Comparison of ENCODE assay signal across 24 mouse cellular contexts in genomic region chr17:18511601-18512000, GRCm38 (mm10).
A peak's percentile ranks its signal among the peaks of the same experiment; 100 is the strongest.
DNase-seq lines count a peak whose midpoint lies in the region; ATAC-seq lines count a peak whose summit lies in the region.
"Had no signal": no experiment of that assay in that cellular context is flagged by ENCODE, and none has a peak within 500 bp of the region (broad histone marks: within the 10 kb centered on the region; RNA-seq: fewer than 3 reads in every experiment).

No protein-coding gene starts in this region.

- 0 out of 2 replicates have a peak, but pooled peaks cover 8% of the 10 kb centered on the region for H3K9me3 ChIP-seq in neural tube, embryonic 15.5 days (replicated peaks)

- no peaks in the 10 kb centered on the region for H3K36me3 ChIP-seq in neural tube, embryonic 15.5 days
- H3K36me3 ChIP-seq: G1E had no signal

- H3K9ac ChIP-seq in neural tube, embryonic 15.5 days (replicated peaks): no peak overlapping the region

- intact Hi-C loops in heart, postnatal 36 days (cut with DNase I): no loop called here

- H3K4me1 ChIP-seq in neural tube, embryonic 15.5 days: no peaks in the 10 kb centered on the region

- no peak overlapping the region for H3K27ac ChIP-seq in neural tube, embryonic 15.5 days (replicated peaks)

- no peaks in the 10 kb centered on the region for H3K27me3 ChIP-seq in neural tube, embryonic 15.5 days (replicated peaks)
- H3K27me3 ChIP-seq: CH12.LX, Patski had no signal

- DNase-seq in ES-CJ7 (ENCODE audit: low read depth, low spot score) (peak; percentile 60), R1 (ENCODE audit: low read depth, low spot score) (peak; percentile 67), ZHBTc4 (ENCODE audit: low read depth, low spot score) (peak; percentile 68)
- no peak for DNase-seq in heart, postnatal 36 days
- DNase-seq in layer of hippocampus, adult 9-11 months: no peak
- DNase-seq: adrenal gland, adult 2 months; adrenal gland, adult 8-10 months; adrenal gland, postnatal 10 days; adrenal gland, postnatal 14 days; adrenal gland, postnatal 25 days; adrenal gland, postnatal 36 days; B cell, adult 2 months; cerebellum, adult 11 months; cerebellum, adult 11-12 months; cerebellum, adult 18-20 months; cerebellum, adult 2 months; cerebellum, adult 8-10 months; cerebellum, adult 9-10 months had no signal

- ATAC-seq in neural tube, embryonic 15.5 days (ENCODE audit: low FRiP score): no peak
- ATAC-seq: activated CD4-positive, CD25-positive, alpha-beta regulatory T cell, adult 4 months; CD4-positive, CD25-positive, alpha-beta regulatory T cell, adult 4 months; Patski had no signal

- 87% methylated on average over 2 of the region's 2 CpGs for WGBS in neural tube, embryonic 15.5 days

- no peak overlapping the region for H3K4me2 ChIP-seq in neural tube, embryonic 15.5 days

- H3K4me3 ChIP-seq in neural tube, embryonic 15.5 days (replicated peaks): no peak overlapping the region

Comparison
In these comparisons a context has a peak if more than half of its experiments do, and no peak if none do; other contexts are left out.
1. DNase-seq: peak in ES-CJ7 (single experiment), R1 (single experiment) and ZHBTc4 (single experiment); none in heart, postnatal 36 days (0 of 2) and layer of hippocampus, adult 9-11 months (single experiment).